Mouse (Mus musculus) kidney, adult 2 months (tissue): Measurements from ENCODE around the gene Galnt13.

ENCODE experiments used
- CTCF ChIP-seq: fragments of 200-500 bp; conservative IDR thresholded peaks from 2 replicates; pipeline ENCODE4 v1.5.1; 2011; ENCODE audit warnings: low read depth, mild to moderate bottlenecking, control low read depth, low read length, moderate library complexity, mixed read lengths; ENCODE audit not compliant: insufficient read depth, insufficient read length
- POLR2A ChIP-seq: fragments of 200-500 bp; IDR thresholded peaks from one replicate; pipeline ENCODE4 v1.6.1; 2011; ENCODE audit warnings: low read depth, low read length, control low read depth

DNA sequence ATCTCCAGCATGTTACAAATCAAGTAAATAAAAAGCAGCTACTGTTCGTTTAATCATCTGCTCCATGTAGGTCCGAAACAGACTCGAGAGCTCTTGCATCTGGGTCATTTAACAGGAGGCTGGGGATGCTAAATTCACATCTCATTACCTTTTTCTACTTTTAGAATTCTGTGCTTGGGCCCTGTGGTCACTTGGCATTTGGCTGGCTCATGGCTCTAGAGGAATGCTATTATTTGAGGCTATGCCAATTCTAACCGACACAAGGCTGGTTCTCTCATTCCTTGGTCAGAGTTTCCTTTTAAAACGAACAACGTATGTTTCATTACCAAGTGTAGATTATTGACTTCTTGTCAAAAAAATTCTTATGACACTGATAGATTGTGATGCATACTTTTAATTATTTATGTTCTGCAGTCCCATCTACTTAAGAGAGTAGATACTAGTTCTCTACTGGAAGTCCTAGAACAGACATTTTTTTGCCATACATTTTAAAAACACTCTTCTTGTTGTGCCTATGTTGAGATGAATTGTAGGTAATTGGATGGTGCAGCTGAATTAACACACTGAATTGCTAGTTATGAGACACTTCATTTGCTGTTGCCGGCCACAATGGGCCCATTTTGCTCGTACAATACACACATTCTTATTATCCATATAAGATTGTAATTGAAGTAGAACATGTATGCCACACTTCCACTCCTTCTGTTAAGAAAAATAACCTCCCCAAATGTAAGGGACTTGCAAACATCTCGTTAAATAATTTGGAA, 6.8 kb downstream of the Galnt13 start:
- TF ChIP-seq CTCF (no peak), POLR2A (no peak)
